Mouse (Mus musculus): Measurements from ENCODE around the gene Asb15.

The Asb15 gene

DNA sequence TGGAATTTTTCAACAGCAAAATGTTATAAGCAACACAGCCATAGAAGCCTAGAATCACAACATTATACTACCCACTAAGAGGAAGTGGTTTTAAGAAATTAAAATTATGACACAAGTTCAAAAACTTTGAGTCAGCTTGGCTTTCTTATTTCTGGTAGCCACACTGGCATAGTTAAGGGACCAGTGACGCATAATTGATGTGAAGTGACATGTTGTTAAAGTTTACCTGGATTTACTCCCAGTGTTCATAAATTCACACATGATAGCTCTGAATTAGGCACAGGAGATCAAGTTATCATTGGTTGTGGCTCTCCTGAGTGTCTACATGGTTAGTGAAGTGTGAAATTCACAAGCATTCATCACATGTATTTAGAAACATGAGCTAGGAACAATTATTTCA is 36.9 kb downstream of the Asb15 start:
- DNase-seq (ENCODE audit: low spot score in 2 of 2), result no peak

GRCm38 (mm10) chr6:24568963-24569362 is 41.0 kb downstream of the Asb15 start:
- no peak for DNase-seq (ENCODE audit: low spot score in 2 of 2)

DNA sequence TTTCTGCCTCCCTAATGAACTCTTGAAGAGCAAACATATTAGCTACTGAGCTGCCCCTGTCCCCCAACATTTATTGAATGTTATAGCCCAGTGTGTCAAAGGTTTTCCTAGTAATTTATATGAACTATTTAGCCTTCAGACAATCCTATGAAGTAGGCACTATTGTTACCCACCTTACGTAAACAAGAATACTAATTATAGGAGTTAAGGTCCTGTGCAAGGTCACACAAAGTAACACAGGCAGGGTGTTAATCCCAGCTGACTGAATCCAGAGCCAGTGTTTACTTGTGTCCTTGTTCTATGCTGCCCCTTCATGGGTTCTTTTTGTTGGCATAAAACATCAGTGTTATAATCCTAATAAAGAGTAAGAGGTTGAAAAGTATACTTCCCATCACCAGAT is 41.8 kb downstream of the Asb15 start:
- DNase-seq (ENCODE audit: low spot score in 2 of 2), result no peak

- no peak for DNase-seq (ENCODE audit: low spot score in 2 of 2)
These were observed 42.3 kb downstream of the Asb15 start for GRCm38 (mm10) chr6:24570278-24570677.

- DNase-seq (ENCODE audit: low spot score in 2 of 2), result no peak
These were observed 43.2 kb downstream of the Asb15 start for GRCm38 (mm10) chr6:24571126-24571525.

DNA sequence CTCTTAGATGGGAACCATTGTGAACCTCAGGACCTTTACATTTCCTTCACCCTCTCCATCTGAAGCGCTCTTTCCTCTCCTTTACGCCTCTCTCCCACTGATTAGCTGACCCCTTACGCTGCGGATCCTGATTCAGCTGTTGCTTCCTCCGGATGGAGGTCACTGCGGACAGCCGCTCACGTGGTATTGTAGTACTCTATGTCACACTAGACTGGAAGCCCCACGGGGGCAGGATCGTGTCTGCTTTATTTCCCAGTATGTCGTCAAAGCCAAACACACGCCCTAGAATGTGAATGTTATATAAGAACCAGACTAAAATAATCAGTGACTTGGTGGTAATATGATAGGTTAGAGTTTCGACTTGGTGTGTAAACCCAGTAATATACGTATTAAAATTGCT is 44.5 kb downstream of the Asb15 start:
- no peak for DNase-seq (ENCODE audit: low spot score in 2 of 2)

DNA sequence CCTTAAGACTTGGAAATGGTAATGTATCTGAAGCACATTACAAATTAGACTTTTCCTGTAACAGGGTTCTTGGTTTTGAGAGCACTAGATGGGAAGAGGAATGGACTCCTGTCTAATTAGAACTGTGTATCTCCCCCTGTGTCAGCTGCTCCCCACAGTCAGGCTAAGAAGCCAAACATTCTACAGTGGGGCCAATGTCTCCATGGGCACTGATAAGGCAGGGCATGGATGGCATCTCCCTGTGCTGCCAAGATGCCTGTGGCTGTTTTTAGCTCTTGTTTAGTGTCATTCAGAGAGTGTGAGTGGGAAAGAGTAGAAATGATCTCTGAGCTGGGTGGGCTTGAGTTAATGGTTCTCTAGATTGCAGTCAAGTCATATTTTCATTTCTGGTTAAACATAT is 45.4 kb downstream of the Asb15 start:
- no peak for DNase-seq (ENCODE audit: low spot score in 2 of 2)

- no peak for DNase-seq (ENCODE audit: low spot score in 2 of 2)
These were observed 55.5 kb downstream of the Asb15 start for GRCm38 (mm10) chr6:24583456-24583855.

GRCm38 (mm10) chr6:24585431-24586310 is 57.7 kb downstream of the Asb15 start:
- DNase-seq (ENCODE audit: low spot score in 2 of 2), result no peak

DNA sequence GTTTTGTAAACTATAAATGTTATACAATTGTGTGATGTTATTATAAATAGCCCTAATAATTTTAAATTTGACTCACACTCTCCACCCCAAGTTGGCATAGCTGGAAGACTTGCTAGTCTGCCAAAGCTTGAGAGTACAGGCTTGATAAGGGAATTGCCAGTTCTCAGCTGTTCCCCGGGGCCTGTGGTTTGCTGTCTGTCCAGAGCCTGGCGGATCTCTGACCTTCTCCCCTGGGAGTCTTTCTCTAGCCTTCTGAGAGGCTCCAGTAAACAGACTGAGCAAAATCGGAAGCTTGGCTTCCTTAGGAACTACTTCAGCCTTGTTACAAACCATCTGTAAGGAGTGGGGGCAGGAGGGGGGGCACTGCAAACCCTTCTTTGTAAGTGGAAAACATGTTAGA is 58.9 kb downstream of the Asb15 start:
- DNase-seq (ENCODE audit: low spot score in 2 of 2), result no peak

- DNase-seq (ENCODE audit: low spot score in 2 of 2), result no peak
These were observed 62.3 kb downstream of the Asb15 start for GRCm38 (mm10) chr6:24590282-24590681.

DNA sequence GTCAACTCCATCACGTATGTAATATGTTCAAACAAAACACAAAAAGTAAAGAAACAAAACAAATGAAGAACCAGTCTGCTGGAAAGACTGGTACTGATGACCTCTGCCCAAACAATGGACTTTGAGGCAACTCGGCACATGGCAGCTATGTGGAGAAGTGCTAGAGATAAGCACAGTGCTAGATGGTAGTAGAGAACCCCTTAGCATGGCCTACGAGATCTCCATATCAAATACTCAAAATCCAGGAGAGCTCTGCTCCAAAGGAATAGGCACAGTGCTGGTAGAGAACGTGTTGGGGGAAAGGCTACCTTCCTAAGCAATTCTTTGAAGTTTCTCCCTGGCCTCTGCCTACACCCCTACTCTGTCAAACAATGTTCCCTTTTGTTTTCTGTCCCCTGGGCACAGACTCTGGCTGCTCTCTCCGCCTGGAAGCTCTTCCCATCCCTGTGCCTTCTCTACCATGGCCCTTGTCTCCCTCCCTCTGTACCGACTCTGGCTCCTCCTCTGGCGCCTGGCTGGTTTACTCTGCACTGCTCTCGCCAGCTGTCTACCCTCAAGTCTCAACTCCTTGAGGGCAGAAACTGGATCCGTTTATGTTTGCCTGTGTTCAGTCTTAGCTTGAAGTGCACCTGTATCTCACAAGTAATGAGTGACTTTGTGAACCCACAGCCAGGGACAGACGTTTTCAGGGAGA is 63.7 kb downstream of the Asb15 start:
- no peak for DNase-seq (ENCODE audit: low spot score in 2 of 2)

DNA sequence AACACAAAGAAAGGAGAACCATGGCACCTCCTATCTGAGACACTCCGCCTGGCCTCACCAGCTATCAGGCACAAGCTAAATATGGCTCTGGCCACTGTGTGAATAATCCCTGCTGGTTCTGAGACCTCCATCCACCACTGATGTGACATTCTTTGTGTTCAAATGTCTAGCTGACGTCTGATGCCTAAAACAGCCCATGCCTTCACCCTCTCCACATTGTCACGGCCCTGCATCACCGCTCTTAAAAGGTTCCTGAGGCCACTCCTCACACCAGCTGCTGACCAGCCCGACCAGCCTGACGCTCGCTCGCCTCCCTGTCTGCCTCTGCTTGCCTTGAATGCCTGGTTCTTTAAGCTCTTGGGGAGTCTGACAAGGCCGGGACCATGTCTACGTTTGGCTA is 69.6 kb downstream of the Asb15 start, which contains the start of gene Lmod2:
Gene Lmod2 (plus strand): TSS at position 263 of the 400 bp plus-strand sequence.
- DNase-seq (ENCODE audit: low spot score in 2 of 2), result no peak

DNA sequence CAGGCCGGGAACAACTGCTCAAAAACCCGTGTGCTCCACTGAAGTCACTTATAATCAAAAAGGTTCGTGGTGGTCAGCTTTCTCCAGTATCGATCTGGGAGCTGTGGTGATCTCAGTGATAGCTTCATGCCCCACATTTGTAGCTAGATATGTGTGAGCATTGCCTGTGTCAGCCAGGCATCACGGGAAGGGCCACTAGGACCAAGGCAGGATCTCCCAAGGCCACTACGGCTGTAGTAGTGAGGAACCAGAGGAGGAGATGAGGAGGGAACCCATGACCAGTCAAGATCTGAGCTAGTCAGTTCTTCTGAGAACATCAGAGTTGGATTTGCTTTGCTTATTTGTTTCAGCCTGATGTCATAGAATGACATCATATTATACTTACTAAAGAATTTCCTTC is 71.2 kb downstream of the Asb15 start:
- DNase-seq (ENCODE audit: low spot score in 2 of 2), result no peak

DNA sequence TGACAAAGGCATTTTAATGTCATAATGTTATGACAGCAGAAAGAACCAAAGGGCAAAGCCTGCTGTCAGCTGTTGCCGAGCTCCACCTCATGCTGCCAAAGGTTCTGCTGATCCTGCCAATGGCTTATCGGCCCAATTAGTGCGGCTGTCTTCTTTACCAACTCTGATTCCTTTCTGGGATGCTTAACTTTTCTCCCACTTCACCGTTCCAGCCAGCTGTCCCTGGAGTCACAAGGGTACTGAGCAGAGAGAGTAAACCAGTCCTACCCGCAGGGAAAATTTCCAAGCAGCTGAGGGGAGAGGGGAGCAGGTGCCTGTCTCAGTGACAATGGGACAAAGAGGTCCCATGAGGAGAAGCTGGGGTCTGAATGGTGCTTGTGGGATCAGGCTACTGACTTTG is 71.7 kb downstream of the Asb15 start:
- DNase-seq (ENCODE audit: low spot score in 2 of 2), result no peak

DNA sequence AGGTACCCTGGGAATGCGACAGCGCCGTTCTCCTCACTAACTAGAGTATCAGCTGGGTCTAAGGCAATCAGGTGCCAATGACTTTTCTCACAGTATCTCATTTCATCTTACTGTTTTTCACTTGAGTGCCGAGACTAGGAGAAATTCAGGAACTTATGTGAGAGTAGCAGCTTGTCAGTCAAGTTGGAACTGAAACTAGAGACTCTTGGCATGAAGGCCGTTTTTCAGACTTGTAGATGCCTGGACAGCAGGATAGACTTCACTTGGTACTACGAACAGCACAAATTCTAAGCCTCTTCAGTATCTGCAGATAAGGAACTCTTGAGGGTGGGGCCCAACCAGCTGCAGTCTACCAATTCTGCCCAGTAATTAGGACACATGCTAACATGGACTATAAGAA is 72.2 kb downstream of the Asb15 start:
- DNase-seq (ENCODE audit: low spot score in 2 of 2), result no peak

DNA sequence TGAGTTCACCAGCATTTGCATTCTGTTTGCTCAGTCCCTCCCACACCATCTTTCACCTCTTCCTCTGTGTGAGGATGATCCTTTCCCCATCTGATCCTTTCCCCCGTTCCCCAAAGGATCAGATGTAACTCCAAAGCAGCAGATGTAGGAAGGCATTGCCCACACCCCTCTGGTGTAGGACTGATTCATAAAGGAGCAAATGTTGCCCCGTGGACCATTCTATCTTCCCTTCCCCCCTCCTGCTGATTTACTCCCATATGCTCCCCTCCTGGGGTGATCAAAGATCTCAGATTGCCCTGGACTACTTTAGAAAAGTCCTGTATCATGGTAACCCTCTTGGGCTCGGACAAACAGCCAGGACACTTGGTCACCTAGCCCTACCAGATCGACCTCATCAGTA is 72.8 kb downstream of the Asb15 start:
- DNase-seq (ENCODE audit: low spot score in 2 of 2), result no peak

GRCm38 (mm10) chr6:24601668-24602067 is 73.7 kb downstream of the Asb15 start:
- DNase-seq (ENCODE audit: low spot score in 2 of 2), result no peak

- no peak for DNase-seq (ENCODE audit: low spot score in 2 of 2)
These were observed 74.4 kb downstream of the Asb15 start for GRCm38 (mm10) chr6:24602351-24602750.

DNA sequence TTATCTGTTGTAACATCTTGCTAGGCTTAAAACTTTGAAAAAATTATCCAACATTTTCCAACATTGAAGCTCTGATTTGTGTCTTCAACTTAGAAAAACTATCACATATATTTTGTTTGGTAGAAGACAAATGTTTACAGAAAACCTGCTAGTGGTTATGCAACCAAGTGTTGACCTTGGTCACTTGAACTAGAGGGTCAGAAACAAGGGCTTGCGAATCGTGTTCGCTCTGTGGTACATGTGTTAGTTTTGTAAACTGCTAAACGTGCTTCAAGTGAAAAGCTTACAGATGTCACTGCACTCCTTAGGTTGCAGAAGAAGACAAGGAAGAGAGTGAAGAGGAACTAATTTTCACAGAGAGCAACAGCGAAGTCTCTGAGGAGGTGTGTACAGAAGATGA is 75.0 kb downstream of the Asb15 start:
- DNase-seq (ENCODE audit: low spot score in 2 of 2), result no peak

DNA sequence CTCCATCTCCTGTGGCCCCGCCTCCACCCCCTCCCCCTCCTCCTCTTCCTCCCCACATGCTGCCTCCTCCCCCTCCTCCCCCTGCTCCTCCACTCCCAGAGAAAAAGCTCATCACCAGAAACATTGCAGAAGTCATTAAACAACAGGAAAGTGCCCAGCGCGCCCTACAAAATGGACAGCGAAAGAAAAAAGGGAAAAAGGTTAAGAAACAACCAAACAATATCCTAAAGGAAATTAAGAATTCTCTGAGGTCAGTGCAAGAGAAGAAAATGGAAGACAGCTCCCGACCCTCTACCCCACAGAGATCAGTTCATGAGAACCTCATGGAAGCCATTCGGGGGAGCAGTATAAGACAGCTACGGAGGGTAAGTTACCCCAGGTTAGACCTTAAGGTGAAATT is 76.3 kb downstream of the Asb15 start:
- no peak for DNase-seq (ENCODE audit: low spot score in 2 of 2)

DNA sequence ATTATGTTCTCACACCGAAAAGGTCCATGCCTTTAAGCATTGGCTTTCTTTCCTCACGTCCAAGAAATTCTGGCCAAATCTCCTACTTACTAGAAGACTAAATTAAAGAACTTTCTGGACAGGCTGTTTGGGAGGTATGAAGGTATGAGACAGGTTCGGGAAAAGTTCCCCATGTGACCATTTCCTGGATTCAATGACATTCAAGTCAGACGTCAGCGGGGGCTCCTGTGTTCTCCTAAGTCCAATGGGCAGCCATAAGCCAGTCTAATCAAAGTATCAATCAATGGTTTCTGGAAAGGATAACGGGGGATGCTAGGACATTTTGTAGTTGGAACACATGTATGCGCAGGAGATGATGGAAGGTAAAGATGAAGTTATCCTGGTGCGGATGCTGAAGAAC is 77.7 kb downstream of the Asb15 start:
- DNase-seq (ENCODE audit: low spot score in 2 of 2), result no peak

- no peak for DNase-seq (ENCODE audit: low spot score in 2 of 2)
These were observed 78.6 kb downstream of the Asb15 start for GRCm38 (mm10) chr6:24606512-24606911.
